Mouse (Mus musculus): ENCODE results near the gene Gtpbp3. TPM values are rescaled to one million over a fixed set of nuclear protein-coding genes. Genes with fewer than 3 reads are reported as not detected.
"Not testable (repeated sequence)": the region's sequence is repeated elsewhere in the genome, so short reads cannot be mapped to it uniquely, and the experiment has no call there.

Gtpbp3 gene
- polyA plus RNA-seq, 1 experiment from 2014 or later: 15.3 TPM

- Histone ChIP-seq H3K9me3 (replicated peaks) (no peaks in the 10 kb centered on the region), H3K27me3 (peaks cover 55% of the 10 kb centered on the region), H3K36me3 (no peaks in the 10 kb centered on the region), H3K4me3 (no peak overlapping the region), H3K4me1 (peaks cover 7% of the 10 kb centered on the region; the same call in 1 of the 2 replicates), H3K9ac (no peak overlapping the region), H3K4me2 (replicated peaks) (no peak overlapping the region), H3K27ac (no peak overlapping the region)
- WGBS: 86% methylated on average over 4 of the region's 4 CpGs
- ATAC-seq (ENCODE audit: low FRiP score): no peak
These were observed 18.1 kb downstream of the Gtpbp3 start for GRCm38 (mm10) chr8:71505979-71506378.

GRCm38 (mm10) chr8:71507589-71508104 is 19.7 kb downstream of the Gtpbp3 start:
- Histone ChIP-seq H3K4me3 (peak overlapping the region; percentile 36), H3K27ac (no peak overlapping the region), H3K9me3 (replicated peaks) (no peaks in the 10 kb centered on the region), H3K4me1 (peaks cover 7% of the 10 kb centered on the region; the same call in 1 of the 2 replicates), H3K9ac (peak overlapping the region; percentile 28; the same call in 1 of the 2 replicates), H3K4me2 (replicated peaks) (peak overlapping the region; percentile 59), H3K36me3 (no peaks in the 10 kb centered on the region), H3K27me3 (peaks cover 64% of the 10 kb centered on the region)
- ATAC-seq (ENCODE audit: low FRiP score): peak; percentile 80
- under 1% methylated on average over 61 of the region's 61 CpGs for WGBS

- H3K9ac ChIP-seq: no peak overlapping the region
- H3K36me3 ChIP-seq: no peaks in the 10 kb centered on the region
- ATAC-seq (ENCODE audit: low FRiP score): no peak
- H3K4me1 ChIP-seq: peaks cover 7% of the 10 kb centered on the region; the same call in 1 of the 2 replicates
- H3K4me2 ChIP-seq (replicated peaks): no peak overlapping the region
- H3K9me3 ChIP-seq (replicated peaks): no peaks in the 10 kb centered on the region
- peaks cover 64% of the 10 kb centered on the region for H3K27me3 ChIP-seq
- 60% methylated on average over 2 of the region's 2 CpGs for WGBS
- H3K27ac ChIP-seq: no peak overlapping the region
- H3K4me3 ChIP-seq: no peak overlapping the region
These were observed 21.4 kb downstream of the Gtpbp3 start for GRCm38 (mm10) chr8:71509316-71509715.

GRCm38 (mm10) chr8:71511644-71512043 is 23.7 kb downstream of the Gtpbp3 start, which contains the start of gene Plvap:
Gene Plvap (minus strand): TSS chr8:71511752.
- Histone ChIP-seq H3K27me3 (peaks cover 48% of the 10 kb centered on the region), H3K4me3 (no peak within 1 kb of the TSS), H3K36me3 (no peaks in the 10 kb centered on the region), H3K9me3 (replicated peaks) (no peaks in the 10 kb centered on the region), H3K4me1 (peaks cover 8% of the 10 kb centered on the region), H3K27ac (no peak within 1 kb of the TSS), H3K4me2 (replicated peaks) (no peak within 1 kb of the TSS), H3K9ac (no peak within 1 kb of the TSS)
- ATAC-seq (ENCODE audit: low FRiP score): no peak
- WGBS: 59% methylated on average over 14 of the region's 14 CpGs

GRCm38 (mm10) chr8:71513018-71513754 is 25.3 kb downstream of the Gtpbp3 start:
- no peaks in the 10 kb centered on the region for H3K9me3 ChIP-seq (replicated peaks)
- no peak overlapping the region for H3K9ac ChIP-seq
- WGBS: 64% methylated on average over 14 of the region's 15 CpGs
- no peak overlapping the region for H3K27ac ChIP-seq
- no peak overlapping the region for H3K4me2 ChIP-seq (replicated peaks)
- H3K36me3 ChIP-seq: no peaks in the 10 kb centered on the region
- H3K4me3 ChIP-seq: no peak overlapping the region
- H3K4me1 ChIP-seq: peaks cover 9% of the 10 kb centered on the region
- ATAC-seq (ENCODE audit: low FRiP score): no peak
- H3K27me3 ChIP-seq: peaks cover 32% of the 10 kb centered on the region

GRCm38 (mm10) chr8:71515043-71515442 is 27.1 kb downstream of the Gtpbp3 start:
- H3K4me2 ChIP-seq (replicated peaks): no peak overlapping the region
- H3K9me3 ChIP-seq (replicated peaks): no peaks in the 10 kb centered on the region
- ATAC-seq (ENCODE audit: low FRiP score): no peak
- no peak overlapping the region for H3K27ac ChIP-seq
- WGBS: 67% methylated on average over 5 of the region's 5 CpGs
- H3K4me3 ChIP-seq: no peak overlapping the region
- peaks cover 15% of the 10 kb centered on the region; the same call in 1 of the 2 replicates for H3K27me3 ChIP-seq
- no peak overlapping the region for H3K9ac ChIP-seq
- peaks cover 9% of the 10 kb centered on the region for H3K4me1 ChIP-seq
- no peaks in the 10 kb centered on the region for H3K36me3 ChIP-seq

- Histone ChIP-seq H3K36me3 (no peaks in the 10 kb centered on the region), H3K9me3 (replicated peaks) (no peaks in the 10 kb centered on the region), H3K9ac (no peak overlapping the region), H3K27me3 (peaks cover 2% of the 10 kb centered on the region; the same call in 1 of the 2 replicates), H3K4me2 (replicated peaks) (no peak overlapping the region), H3K4me1 (peaks cover 11% of the 10 kb centered on the region), H3K4me3 (no peak overlapping the region), H3K27ac (no peak overlapping the region)
- WGBS: 9% methylated on average over 6 of the region's 6 CpGs
- no peak for ATAC-seq (ENCODE audit: low FRiP score)
These were observed 28.9 kb downstream of the Gtpbp3 start for GRCm38 (mm10) chr8:71516786-71517185.

- peaks cover 12% of the 10 kb centered on the region for H3K27me3 ChIP-seq
- H3K27ac ChIP-seq; H3K4me3 ChIP-seq; H3K9me3 ChIP-seq (replicated peaks); H3K9ac ChIP-seq; H3K4me2 ChIP-seq (replicated peaks); H3K36me3 ChIP-seq; ATAC-seq (ENCODE audit: low FRiP score): not testable (repeated sequence)
- 48% methylated on average over 8 of the region's 10 CpGs for WGBS
- H3K4me1 ChIP-seq: peaks cover 11% of the 10 kb centered on the region
These were observed 31.3 kb downstream of the Gtpbp3 start for GRCm38 (mm10) chr8:71519037-71519825.

GRCm38 (mm10) chr8:71521634-71522033 is 33.7 kb downstream of the Gtpbp3 start:
- Histone ChIP-seq H3K4me1 (peaks cover 23% of the 10 kb centered on the region), H3K4me3 (no peak overlapping the region), H3K9me3 (replicated peaks) (no peaks in the 10 kb centered on the region), H3K27ac (no peak overlapping the region), H3K9ac (no peak overlapping the region), H3K27me3 (peaks cover 36% of the 10 kb centered on the region), H3K36me3 (no peaks in the 10 kb centered on the region), H3K4me2 (replicated peaks) (no peak overlapping the region)
- WGBS: 6% methylated on average over 17 of the region's 17 CpGs
- peak; percentile 65 for ATAC-seq (ENCODE audit: low FRiP score)

GRCm38 (mm10) chr8:71525226-71526050 is 37.5 kb downstream of the Gtpbp3 start, which contains the start of gene Ccdc194:
Gene Ccdc194 (minus strand): TSS chr8:71525711.
- WGBS: 4% methylated on average over 46 of the region's 46 CpGs
- no peak for ATAC-seq (ENCODE audit: low FRiP score)
- Histone ChIP-seq H3K9ac (no peak within 1 kb of the TSS), H3K9me3 (replicated peaks) (no peaks in the 10 kb centered on the region), H3K4me3 (peak within 1 kb of the TSS; percentile 12; the same call in 1 of the 2 replicates), H3K27me3 (peaks cover 56% of the 10 kb centered on the region), H3K4me1 (peaks cover 18% of the 10 kb centered on the region), H3K36me3 (no peaks in the 10 kb centered on the region), H3K4me2 (replicated peaks) (peak within 1 kb of the TSS; percentile 22; the same call in 1 of the 2 replicates), H3K27ac (no peak within 1 kb of the TSS)

GRCm38 (mm10) chr8:71526272-71526671 is 38.4 kb downstream of the Gtpbp3 start:
- Histone ChIP-seq H3K4me3 (no peak overlapping the region), H3K27me3 (peaks cover 56% of the 10 kb centered on the region), H3K27ac (no peak overlapping the region), H3K9ac (no peak overlapping the region), H3K4me1 (peaks cover 18% of the 10 kb centered on the region), H3K9me3 (replicated peaks) (no peaks in the 10 kb centered on the region), H3K36me3 (no peaks in the 10 kb centered on the region), H3K4me2 (replicated peaks) (no peak overlapping the region)
- WGBS: 1% methylated on average over 6 of the region's 6 CpGs
- no peak for ATAC-seq (ENCODE audit: low FRiP score)

Data from hindbrain, embryonic 12.5 days (tissue).